Mouse (Mus musculus): ENCODE measurements at regions not wholly inside any gene's neighbourhood (a gene's known extent, or its start where the extent isn't known, plus 50 kb on each side); places are given as distances from the start of the nearest gene placed in this dataset.
A peak's percentile ranks its signal among the peaks of the same experiment; 100 is the strongest.

DNA sequence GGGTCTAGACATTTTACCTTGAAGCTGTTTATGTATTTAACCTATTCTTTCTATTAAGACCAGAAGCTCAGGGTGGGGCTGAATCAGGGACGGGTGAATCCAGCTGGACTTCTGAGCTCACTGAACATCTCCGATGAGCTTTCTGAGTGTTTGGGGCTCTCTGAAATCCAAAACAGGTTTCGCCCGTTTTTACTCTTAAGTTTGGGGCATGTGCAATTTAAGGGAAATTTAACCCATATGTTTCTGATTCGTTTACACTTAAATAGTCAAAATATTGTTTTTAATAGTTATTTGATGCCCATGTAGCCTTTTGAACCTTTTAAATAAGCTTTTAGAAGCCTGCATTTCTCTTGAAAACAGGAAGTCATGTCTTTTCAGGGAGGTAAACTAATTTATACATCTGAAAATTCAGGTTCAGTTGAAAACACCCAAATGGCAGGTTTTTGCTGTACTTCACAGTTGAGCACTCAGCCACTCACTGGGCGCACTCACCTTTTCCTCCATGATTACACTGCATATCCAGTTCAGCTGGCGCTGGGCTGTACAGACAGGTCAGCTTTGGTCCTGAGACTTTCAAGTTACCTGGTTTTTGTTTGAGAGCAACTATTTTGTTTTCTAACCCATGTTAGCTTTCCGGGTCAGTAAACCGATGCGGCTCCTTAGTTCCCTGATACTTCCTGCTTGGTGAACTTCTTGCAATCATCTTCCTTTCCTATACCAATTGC, 113.1 kb upstream of the Lhx8 start:
- no peak for ATAC-seq
- no peak overlapping the region for H3K4me2 ChIP-seq (ENCODE audit: low read length)
- no peaks in the 10 kb centered on the region for H3K36me3 ChIP-seq (ENCODE audit: control insufficient read depth, insufficient read depth)
- no peaks in the 10 kb centered on the region for H3K9me3 ChIP-seq (ENCODE audit: control insufficient read depth, low read length)
- no peaks in the 10 kb centered on the region for H3K27me3 ChIP-seq (replicated peaks; ENCODE audit: control insufficient read depth, insufficient read depth, low read length)
- H3K27ac ChIP-seq (ENCODE audit: low read length): no peak overlapping the region
- H3K4me1 ChIP-seq (replicated peaks; ENCODE audit: control insufficient read depth, insufficient read depth, low read length): no peaks in the 10 kb centered on the region
- H3K4me3 ChIP-seq (replicated peaks; ENCODE audit: low read length): no peak overlapping the region
- WGBS: 90% methylated on average over 10 of the region's 10 CpGs
- H3K9ac ChIP-seq (replicated peaks; ENCODE audit: low read depth, low read length): no peak overlapping the region

- no peak overlapping the region for H3K27ac ChIP-seq (ENCODE audit: low read length)
- no peak overlapping the region for H3K4me3 ChIP-seq (replicated peaks; ENCODE audit: low read length)
- no peaks in the 10 kb centered on the region for H3K27me3 ChIP-seq (replicated peaks; ENCODE audit: control insufficient read depth, insufficient read depth, low read length)
- H3K36me3 ChIP-seq (ENCODE audit: control insufficient read depth, insufficient read depth): no peaks in the 10 kb centered on the region
- H3K9ac ChIP-seq (replicated peaks; ENCODE audit: low read depth, low read length): no peak overlapping the region
- ATAC-seq: peak; percentile 66
- no peaks in the 10 kb centered on the region for H3K4me1 ChIP-seq (replicated peaks; ENCODE audit: control insufficient read depth, insufficient read depth, low read length)
- H3K9me3 ChIP-seq (ENCODE audit: control insufficient read depth, low read length): 0 out of 2 replicates have a peak, but pooled peaks cover 4% of the 10 kb centered on the region
- no peak overlapping the region for H3K4me2 ChIP-seq (ENCODE audit: low read length)
Observed at GRCm38 (mm10) chr3:154441454-154441853, 111.0 kb upstream of the Lhx8 start.

DNA sequence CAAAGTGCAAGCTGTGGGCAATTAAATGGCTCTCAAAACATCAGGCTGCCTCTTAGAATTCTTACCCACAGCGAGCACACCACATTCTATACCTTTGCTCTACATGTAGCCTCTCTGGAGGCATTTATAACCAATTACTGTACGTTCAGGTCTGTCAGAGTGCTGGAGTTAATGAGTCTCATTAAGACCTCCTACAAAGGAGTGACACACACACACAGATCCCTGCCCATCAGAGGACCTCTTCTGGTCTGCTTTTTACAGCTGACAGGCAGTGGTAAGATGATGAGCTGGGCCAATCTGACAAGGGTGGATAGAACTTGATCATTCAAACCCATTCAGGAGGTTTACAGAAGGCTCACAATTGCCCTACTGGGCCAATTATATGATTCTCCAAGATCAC, 110.4 kb upstream of the Lhx8 start:
- no peak overlapping the region for H3K4me3 ChIP-seq (replicated peaks; ENCODE audit: low read length)
- H3K27ac ChIP-seq (ENCODE audit: low read length): no peak overlapping the region
- no peaks in the 10 kb centered on the region for H3K4me1 ChIP-seq (replicated peaks; ENCODE audit: control insufficient read depth, insufficient read depth, low read length)
- H3K9me3 ChIP-seq (ENCODE audit: control insufficient read depth, low read length): 0 out of 2 replicates have a peak, but pooled peaks cover 4% of the 10 kb centered on the region
- no peaks in the 10 kb centered on the region for H3K27me3 ChIP-seq (replicated peaks; ENCODE audit: control insufficient read depth, insufficient read depth, low read length)
- no peak overlapping the region for H3K4me2 ChIP-seq (ENCODE audit: low read length)
- no peaks in the 10 kb centered on the region for H3K36me3 ChIP-seq (ENCODE audit: control insufficient read depth, insufficient read depth)
- no peak overlapping the region for H3K9ac ChIP-seq (replicated peaks; ENCODE audit: low read depth, low read length)
- ATAC-seq: no peak
- WGBS: 21% methylated on average over 2 of the region's 2 CpGs

- 58% methylated on average over 7 of the region's 7 CpGs for WGBS
- no peak overlapping the region for H3K4me3 ChIP-seq (replicated peaks; ENCODE audit: low read length)
- no peaks in the 10 kb centered on the region for H3K4me1 ChIP-seq (replicated peaks; ENCODE audit: control insufficient read depth, insufficient read depth, low read length)
- no peak overlapping the region for H3K9ac ChIP-seq (replicated peaks; ENCODE audit: low read depth, low read length)
- H3K4me2 ChIP-seq (ENCODE audit: low read length): no peak overlapping the region
- no peak for ATAC-seq
- H3K9me3 ChIP-seq (ENCODE audit: control insufficient read depth, low read length): no peaks in the 10 kb centered on the region
- no peaks in the 10 kb centered on the region for H3K27me3 ChIP-seq (replicated peaks; ENCODE audit: control insufficient read depth, insufficient read depth, low read length)
- no peaks in the 10 kb centered on the region for H3K36me3 ChIP-seq (ENCODE audit: control insufficient read depth, insufficient read depth)
- H3K27ac ChIP-seq (ENCODE audit: low read length): no peak overlapping the region
Observed at GRCm38 (mm10) chr3:154430856-154431255, 100.4 kb upstream of the Lhx8 start.

- Histone ChIP-seq H3K4me3 (replicated peaks; ENCODE audit: low read length) (no peak overlapping the region), H3K27ac (ENCODE audit: low read length) (no peak overlapping the region), H3K36me3 (ENCODE audit: control insufficient read depth, insufficient read depth) (no peaks in the 10 kb centered on the region), H3K4me1 (replicated peaks; ENCODE audit: control insufficient read depth, insufficient read depth, low read length) (no peaks in the 10 kb centered on the region), H3K4me2 (ENCODE audit: low read length) (no peak overlapping the region), H3K9ac (replicated peaks; ENCODE audit: low read depth, low read length) (no peak overlapping the region), H3K9me3 (ENCODE audit: control insufficient read depth, low read length) (no peaks in the 10 kb centered on the region), H3K27me3 (replicated peaks; ENCODE audit: control insufficient read depth, insufficient read depth, low read length) (no peaks in the 10 kb centered on the region)
- WGBS: 90% methylated on average over 6 of the region's 6 CpGs
- ATAC-seq: no peak
Observed at GRCm38 (mm10) chr3:154429666-154430065, 99.2 kb upstream of the Lhx8 start.

DNA sequence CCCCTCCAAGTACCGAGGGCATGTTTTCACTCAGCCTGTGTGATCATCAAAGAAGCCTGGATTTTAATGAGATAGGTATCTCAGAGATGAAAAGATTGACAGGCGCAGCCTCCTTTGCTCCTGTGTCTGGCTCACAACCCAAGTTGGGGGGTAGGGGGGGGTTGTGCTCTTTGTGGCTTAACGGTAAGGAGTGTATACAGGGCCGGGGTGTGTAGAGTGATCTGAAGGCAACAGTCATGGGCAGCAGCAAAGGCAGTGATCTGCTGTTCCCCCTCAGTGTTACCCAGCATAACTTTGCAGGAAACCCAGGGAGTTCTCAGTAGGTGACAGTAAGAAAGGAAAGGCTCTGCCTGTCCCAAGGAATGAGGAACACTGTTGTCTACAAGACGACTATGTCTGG, 94.1 kb upstream of the Lhx8 start:
- no peak for ATAC-seq
- WGBS: 66% methylated on average over 5 of the region's 5 CpGs
- H3K4me3 ChIP-seq (replicated peaks; ENCODE audit: low read length): no peak overlapping the region

GRCm38 (mm10) chr3:154421461-154421950, 91.0 kb upstream of the Lhx8 start:
- Histone ChIP-seq H3K9me3 (ENCODE audit: control insufficient read depth, low read length) (no peaks in the 10 kb centered on the region), H3K9ac (replicated peaks; ENCODE audit: low read depth, low read length) (no peak overlapping the region), H3K4me1 (replicated peaks; ENCODE audit: control insufficient read depth, insufficient read depth, low read length) (no peaks in the 10 kb centered on the region), H3K27ac (ENCODE audit: low read length) (no peak overlapping the region), H3K36me3 (ENCODE audit: control insufficient read depth, insufficient read depth) (no peaks in the 10 kb centered on the region), H3K4me2 (ENCODE audit: low read length) (no peak overlapping the region), H3K27me3 (replicated peaks; ENCODE audit: control insufficient read depth, insufficient read depth, low read length) (no peaks in the 10 kb centered on the region), H3K4me3 (replicated peaks; ENCODE audit: low read length) (no peak overlapping the region)
- 85% methylated on average over 7 of the region's 7 CpGs for WGBS
- ATAC-seq: no peak

More for the DNA sequence above, 94.1 kb upstream of the Lhx8 start:
- H3K4me2 ChIP-seq (ENCODE audit: low read length): no peak overlapping the region
- H3K9ac ChIP-seq (replicated peaks; ENCODE audit: low read depth, low read length): no peak overlapping the region
- no peaks in the 10 kb centered on the region for H3K9me3 ChIP-seq (ENCODE audit: control insufficient read depth, low read length)
- H3K36me3 ChIP-seq (ENCODE audit: control insufficient read depth, insufficient read depth): no peaks in the 10 kb centered on the region
- H3K27ac ChIP-seq (ENCODE audit: low read length): no peak overlapping the region
- no peaks in the 10 kb centered on the region for H3K27me3 ChIP-seq (replicated peaks; ENCODE audit: control insufficient read depth, insufficient read depth, low read length)
- H3K4me1 ChIP-seq (replicated peaks; ENCODE audit: control insufficient read depth, insufficient read depth, low read length): no peaks in the 10 kb centered on the region

GRCm38 (mm10) chr3:154418177-154418832, 87.8 kb upstream of the Lhx8 start:
- WGBS: 72% methylated on average over 4 of the region's 4 CpGs
- H3K9me3 ChIP-seq (ENCODE audit: control insufficient read depth, low read length): no peaks in the 10 kb centered on the region
- no peak overlapping the region for H3K4me2 ChIP-seq (ENCODE audit: low read length)
- no peaks in the 10 kb centered on the region for H3K27me3 ChIP-seq (replicated peaks; ENCODE audit: control insufficient read depth, insufficient read depth, low read length)
- H3K9ac ChIP-seq (replicated peaks; ENCODE audit: low read depth, low read length): no peak overlapping the region
- no peak overlapping the region for H3K4me3 ChIP-seq (replicated peaks; ENCODE audit: low read length)
- no peak overlapping the region for H3K27ac ChIP-seq (ENCODE audit: low read length)
- no peaks in the 10 kb centered on the region for H3K4me1 ChIP-seq (replicated peaks; ENCODE audit: control insufficient read depth, insufficient read depth, low read length)
- no peak for ATAC-seq
- no peaks in the 10 kb centered on the region for H3K36me3 ChIP-seq (ENCODE audit: control insufficient read depth, insufficient read depth)

- no peaks in the 10 kb centered on the region for H3K27me3 ChIP-seq (replicated peaks; ENCODE audit: control insufficient read depth, insufficient read depth, low read length)
- H3K36me3 ChIP-seq (ENCODE audit: control insufficient read depth, insufficient read depth): no peaks in the 10 kb centered on the region
- ATAC-seq: peak; percentile 81
- H3K4me1 ChIP-seq (replicated peaks; ENCODE audit: control insufficient read depth, insufficient read depth, low read length): no peaks in the 10 kb centered on the region
- H3K4me2 ChIP-seq (ENCODE audit: low read length): no peak overlapping the region
- no peak overlapping the region for H3K27ac ChIP-seq (ENCODE audit: low read length)
- H3K4me3 ChIP-seq (replicated peaks; ENCODE audit: low read length): no peak overlapping the region
- WGBS: 22% methylated on average over 3 of the region's 3 CpGs
- H3K9ac ChIP-seq (replicated peaks; ENCODE audit: low read depth, low read length): no peak overlapping the region
- H3K9me3 ChIP-seq (ENCODE audit: control insufficient read depth, low read length): no peaks in the 10 kb centered on the region
Observed at GRCm38 (mm10) chr3:154414358-154414757, 83.9 kb upstream of the Lhx8 start.
